Mouse (Mus musculus): ENCODE measurements around the gene Prkn. TPM values are rescaled to one million over a fixed set of nuclear protein-coding genes. Genes with fewer than 3 reads are reported as not detected.
A peak's percentile ranks its signal among the peaks of the same experiment; 100 is the strongest.

The Prkn gene
- polyA plus RNA-seq, 1 experiment, result 3.0 TPM

- H3K4me3 ChIP-seq (replicated peaks; ENCODE audit: extremely low read depth, low read depth, low read length), result no peak overlapping the region
- TF ChIP-seq POLR2A (IDR thresholded peaks at IDR 0.05; ENCODE audit: borderline replicate concordance, extremely low read depth, low read depth, low read length), result no peak
- TF ChIP-seq CTCF (IDR thresholded peaks at IDR 0.05; ENCODE audit: insufficient read depth, low read length), result no peak
- H3K4me1 ChIP-seq (ENCODE audit: control insufficient read depth, insufficient read depth, low read length), result no peaks in the 10 kb centered on the region
- no peak for DNase-seq
- 62% methylated on average over 6 of the region's 6 CpGs for WGBS
Measured at GRCm38 (mm10) chr17:11955317-11955716, 1115.1 kb downstream of the Prkn start.

- WGBS, result 71% methylated on average over 8 of the region's 8 CpGs
- TF ChIP-seq CTCF (IDR thresholded peaks at IDR 0.05; ENCODE audit: insufficient read depth, low read length) (no peak), POLR2A (IDR thresholded peaks at IDR 0.05; ENCODE audit: borderline replicate concordance, extremely low read depth, low read depth, low read length) (no peak)
Measured at GRCm38 (mm10) chr17:11960492-11960891, 1120.3 kb downstream of the Prkn start.

GRCm38 (mm10) chr17:11962808-11963207, 1122.6 kb downstream of the Prkn start:
- Histone ChIP-seq H3K4me3 (replicated peaks; ENCODE audit: extremely low read depth, low read depth, low read length) (no peak overlapping the region), H3K4me1 (ENCODE audit: control insufficient read depth, insufficient read depth, low read length) (no peaks in the 10 kb centered on the region)
- TF ChIP-seq POLR2A (IDR thresholded peaks at IDR 0.05; ENCODE audit: borderline replicate concordance, extremely low read depth, low read depth, low read length), result no peak
- TF ChIP-seq CTCF (IDR thresholded peaks at IDR 0.05; ENCODE audit: insufficient read depth, low read length), result no peak
- no peak for DNase-seq
- WGBS, result 31% methylated on average over 11 of the region's 11 CpGs

More at GRCm38 (mm10) chr17:11960492-11960891, 1120.3 kb downstream of the Prkn start:
- Histone ChIP-seq H3K4me1 (ENCODE audit: control insufficient read depth, insufficient read depth, low read length) (no peaks in the 10 kb centered on the region), H3K4me3 (replicated peaks; ENCODE audit: extremely low read depth, low read depth, low read length) (no peak overlapping the region)
- no peak for DNase-seq

GRCm38 (mm10) chr17:11970160-11970559, 1130.0 kb downstream of the Prkn start:
- no peak for DNase-seq
- Histone ChIP-seq H3K4me1 (ENCODE audit: control insufficient read depth, insufficient read depth, low read length) (no peaks in the 10 kb centered on the region), H3K4me3 (replicated peaks; ENCODE audit: extremely low read depth, low read depth, low read length) (no peak overlapping the region)
- TF ChIP-seq CTCF (IDR thresholded peaks at IDR 0.05; ENCODE audit: insufficient read depth, low read length), result no peak
- TF ChIP-seq POLR2A (IDR thresholded peaks at IDR 0.05; ENCODE audit: borderline replicate concordance, extremely low read depth, low read depth, low read length), result no peak
- WGBS, result 25% methylated on average over 1 of the region's 1 CpGs

GRCm38 (mm10) chr17:11972550-11972949, 1132.4 kb downstream of the Prkn start:
- TF ChIP-seq CTCF (IDR thresholded peaks at IDR 0.05; ENCODE audit: insufficient read depth, low read length) (no peak), POLR2A (IDR thresholded peaks at IDR 0.05; ENCODE audit: borderline replicate concordance, extremely low read depth, low read depth, low read length) (no peak)
- H3K4me3 ChIP-seq (replicated peaks; ENCODE audit: extremely low read depth, low read depth, low read length), result no peak overlapping the region
- 6% methylated on average over 9 of the region's 9 CpGs for WGBS
- no peaks in the 10 kb centered on the region for H3K4me1 ChIP-seq (ENCODE audit: control insufficient read depth, insufficient read depth, low read length)
- DNase-seq, result no peak

GRCm38 (mm10) chr17:11972969-11973787, 1133.0 kb downstream of the Prkn start:
- 50% methylated on average over 13 of the region's 13 CpGs for WGBS
- TF ChIP-seq CTCF (IDR thresholded peaks at IDR 0.05; ENCODE audit: insufficient read depth, low read length) (no peak), POLR2A (IDR thresholded peaks at IDR 0.05; ENCODE audit: borderline replicate concordance, extremely low read depth, low read depth, low read length) (no peak)
- Histone ChIP-seq H3K4me3 (replicated peaks; ENCODE audit: extremely low read depth, low read depth, low read length) (no peak overlapping the region), H3K4me1 (ENCODE audit: control insufficient read depth, insufficient read depth, low read length) (no peaks in the 10 kb centered on the region)
- no peak for DNase-seq

GRCm38 (mm10) chr17:11975062-11975607, 1135.0 kb downstream of the Prkn start:
- 31% methylated on average over 7 of the region's 7 CpGs for WGBS
- no peak overlapping the region for H3K4me3 ChIP-seq (replicated peaks; ENCODE audit: extremely low read depth, low read depth, low read length)
- peak; percentile 6 for DNase-seq
- peak; percentile 41; the same call in 1 of the 2 replicates for TF ChIP-seq CTCF (IDR thresholded peaks at IDR 0.05; ENCODE audit: insufficient read depth, low read length)
- TF ChIP-seq POLR2A (IDR thresholded peaks at IDR 0.05; ENCODE audit: borderline replicate concordance, extremely low read depth, low read depth, low read length), result no peak
- no peaks in the 10 kb centered on the region for H3K4me1 ChIP-seq (ENCODE audit: control insufficient read depth, insufficient read depth, low read length)

GRCm38 (mm10) chr17:11978260-11978821, 1138.2 kb downstream of the Prkn start:
- H3K4me3 ChIP-seq (replicated peaks; ENCODE audit: extremely low read depth, low read depth, low read length), result no peak overlapping the region
- TF ChIP-seq CTCF (IDR thresholded peaks at IDR 0.05; ENCODE audit: insufficient read depth, low read length) (no peak), POLR2A (IDR thresholded peaks at IDR 0.05; ENCODE audit: borderline replicate concordance, extremely low read depth, low read depth, low read length) (no peak)
- no peak for DNase-seq
- H3K4me1 ChIP-seq (ENCODE audit: control insufficient read depth, insufficient read depth, low read length), result no peaks in the 10 kb centered on the region
- WGBS, result 45% methylated on average over 17 of the region's 17 CpGs

- Histone ChIP-seq H3K4me3 (replicated peaks; ENCODE audit: extremely low read depth, low read depth, low read length) (no peak overlapping the region), H3K4me1 (ENCODE audit: control insufficient read depth, insufficient read depth, low read length) (no peaks in the 10 kb centered on the region)
- 70% methylated on average over 9 of the region's 9 CpGs for WGBS
- TF ChIP-seq POLR2A (IDR thresholded peaks at IDR 0.05; ENCODE audit: borderline replicate concordance, extremely low read depth, low read depth, low read length), result no peak
- TF ChIP-seq CTCF (IDR thresholded peaks at IDR 0.05; ENCODE audit: insufficient read depth, low read length), result no peak
- DNase-seq, result no peak
Measured at GRCm38 (mm10) chr17:11981666-11982065, 1141.5 kb downstream of the Prkn start.

Measured in lung, adult 2 months (tissue).